Mouse (Mus musculus) hindbrain, embryonic 12.5 days (tissue): ENCODE measurements around the gene Ppp1r7. TPM values are rescaled to one million over a fixed set of nuclear protein-coding genes. Genes with fewer than 3 reads are reported as not detected.
A peak's percentile ranks its signal among the peaks of the same experiment; 100 is the strongest.

Source experiments
- ATAC-seq: fragments of 200-750 bp; cut with Nextera tagmentation; 2 replicates; pipeline ENCODE4 v1.8.0; 2017; ENCODE audit warnings: moderate TSS enrichment; ENCODE audit not compliant: low FRiP score
- H3K27ac ChIP-seq: fragments of 300-500 bp; sonication (generic); 2 replicates; pipeline ENCODE4 v1.5.1; 2016; ENCODE audit warnings: mild to moderate bottlenecking
- H3K27me3 ChIP-seq: fragments of 300-500 bp; sonication (generic); 2 replicates; pipeline ENCODE4 v1.6.1; 2016; ENCODE audit warnings: mild to moderate bottlenecking
- H3K36me3 ChIP-seq: fragments of 300-500 bp; sonication (generic); 2 replicates; pipeline ENCODE4 v1.6.1; 2016; ENCODE audit warnings: mild to moderate bottlenecking
- H3K4me1 ChIP-seq: fragments of 300-500 bp; sonication (generic); 2 replicates; pipeline ENCODE4 v1.6.1; 2016
- H3K4me2 ChIP-seq: fragments of 300-500 bp; sonication (generic); replicated peaks from 2 replicates; pipeline ENCODE4 v1.6.1; 2016; ENCODE audit warnings: mild to moderate bottlenecking
- H3K4me3 ChIP-seq: fragments of 300-500 bp; sonication (generic); 2 replicates; pipeline ENCODE4 v1.5.1; 2016; ENCODE audit warnings: mild to moderate bottlenecking
- H3K9ac ChIP-seq: fragments of 300-500 bp; sonication (generic); 2 replicates; pipeline ENCODE4 v1.6.1; 2016; ENCODE audit warnings: mild to moderate bottlenecking, moderate library complexity
- H3K9me3 ChIP-seq: fragments of 300-500 bp; sonication (generic); replicated peaks from 2 replicates; pipeline ENCODE4 v1.6.1; 2016; ENCODE audit warnings: mild to moderate bottlenecking
- whole genome bisulfite sequencing: fragments of 180-500 bp; shearing (Covaris S2); methylation state at CpG from one replicate; pipeline ENCODE4 v1.1.7; 2016; 5-methylcytosine and 5-hydroxymethylcytosine counted together
- microRNA-seq: library from miRNA; unstranded; fragments of <30 nt; microRNA quantifications from one replicate; pipeline ENCODE4, GENCODE M21; 2017
- polyA plus RNA-seq: library from polyadenylated mRNA; unstranded; fragments of >200 nt; fragmentation: Nextera tagmentation; extraction: Ambion mirVana; gene quantifications from 2 replicates; pipeline ENCODE4 v1.2.1, GENCODE M21; 2016

The Ppp1r7 gene
- polyA plus RNA-seq, 1 experiment from 2014 or later, result 70.6 TPM

DNA sequence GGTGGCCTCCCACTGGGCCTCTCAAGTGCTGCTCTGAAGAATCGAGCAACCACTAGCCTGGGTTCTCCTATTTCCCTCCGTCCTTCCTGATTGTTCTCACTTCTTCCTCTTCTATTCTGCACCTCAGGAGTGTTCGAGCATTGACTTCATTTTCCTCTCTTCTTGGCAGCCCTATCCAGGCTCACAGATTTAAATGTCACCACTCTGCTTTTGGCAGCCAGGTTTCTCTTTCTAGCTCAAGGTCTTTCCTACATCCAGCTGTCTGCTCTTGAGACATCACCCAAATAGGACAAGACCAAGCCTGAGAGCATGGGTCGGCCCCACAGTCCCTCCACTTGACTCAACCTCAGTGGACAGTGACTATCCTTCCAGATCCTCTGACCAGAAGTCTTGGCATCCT, 20.0 kb downstream of the Ppp1r7 start:
- 92% methylated on average over 4 of the region's 4 CpGs for WGBS
- Histone ChIP-seq H3K27me3 (no peaks in the 10 kb centered on the region), H3K4me2 (no peak overlapping the region), H3K4me1 (no peaks in the 10 kb centered on the region), H3K27ac (no peak overlapping the region), H3K9me3 (no peaks in the 10 kb centered on the region), H3K36me3 (peaks cover 84% of the 10 kb centered on the region), H3K4me3 (no peak overlapping the region), H3K9ac (no peak overlapping the region)
- no peak for ATAC-seq

DNA sequence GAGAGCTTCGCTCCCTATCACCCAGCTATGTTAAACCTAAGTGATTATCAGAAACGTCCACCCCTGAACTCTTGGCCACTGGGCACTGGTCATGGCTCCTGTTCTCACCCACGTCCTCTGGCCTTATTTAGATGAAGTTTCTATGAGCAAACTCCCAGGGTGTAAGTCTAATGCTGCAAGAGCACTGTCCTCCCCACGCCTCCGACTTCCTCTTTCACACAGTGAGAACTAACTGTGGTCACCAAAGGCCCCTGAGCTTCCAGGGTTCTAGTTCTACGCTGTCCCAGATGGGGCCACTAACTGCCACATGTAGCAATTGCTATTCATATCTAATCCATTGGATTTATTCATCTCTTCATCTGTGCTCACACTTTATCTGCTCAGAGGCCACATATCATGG, 23.0 kb downstream of the Ppp1r7 start:
- no peak for ATAC-seq
- Histone ChIP-seq H3K9ac (no peak overlapping the region), H3K27me3 (no peaks in the 10 kb centered on the region), H3K4me2 (no peak overlapping the region), H3K4me3 (no peak overlapping the region), H3K4me1 (no peaks in the 10 kb centered on the region), H3K27ac (no peak overlapping the region), H3K9me3 (no peaks in the 10 kb centered on the region), H3K36me3 (peaks cover 58% of the 10 kb centered on the region)
- 96% methylated on average over 6 of the region's 6 CpGs for WGBS

- Histone ChIP-seq H3K9me3 (no peaks in the 10 kb centered on the region), H3K4me3 (no peak within 1 kb of the TSS), H3K27me3 (0 out of 2 replicates have a peak, but pooled peaks cover 2% of the 10 kb centered on the region), H3K27ac (no peak within 1 kb of the TSS), H3K36me3 (no peaks in the 10 kb centered on the region), H3K9ac (no peak within 1 kb of the TSS), H3K4me2 (no peak within 1 kb of the TSS), H3K4me1 (0 out of 2 replicates have a peak, but pooled peaks cover 5% of the 10 kb centered on the region)
- no peak for ATAC-seq
- WGBS, result 84% methylated on average over 4 of the region's 4 CpGs
Observed at GRCm38 (mm10) chr1:93373665-93374064, 31.0 kb downstream of the Ppp1r7 start, which contains the start of gene Ano7. Gene Ano7 (plus strand): TSS chr1:93373930.

DNA sequence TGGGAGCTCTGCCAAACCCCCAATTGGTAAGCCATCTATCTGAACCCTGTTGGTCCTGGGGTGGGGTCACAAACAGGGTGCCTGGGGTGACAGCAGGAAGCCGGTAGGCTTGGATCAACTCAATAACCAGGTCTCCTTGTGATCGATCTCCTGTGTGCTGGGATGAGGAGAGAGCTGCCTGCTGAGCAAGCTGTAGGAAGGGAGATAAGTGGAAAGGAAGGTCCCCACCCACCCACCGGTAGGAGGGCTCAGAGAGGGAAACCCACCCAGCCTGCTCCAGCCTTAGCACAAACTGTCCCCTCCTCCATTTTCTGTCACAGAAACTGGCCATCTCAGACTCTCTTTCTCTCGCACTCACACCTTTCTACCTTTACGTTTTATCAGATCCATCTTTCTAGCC, 34.7 kb downstream of the Ppp1r7 start:
- H3K27me3 ChIP-seq, result 0 out of 2 replicates have a peak, but pooled peaks cover 2% of the 10 kb centered on the region
- H3K4me1 ChIP-seq, result 0 out of 2 replicates have a peak, but pooled peaks cover 5% of the 10 kb centered on the region
- H3K4me2 ChIP-seq, result no peak overlapping the region
- H3K36me3 ChIP-seq, result no peaks in the 10 kb centered on the region
- 0 out of 2 replicates have a peak, but pooled peaks cover 1% of the 10 kb centered on the region for H3K9me3 ChIP-seq
- no peak overlapping the region for H3K27ac ChIP-seq
- WGBS, result 71% methylated on average over 5 of the region's 5 CpGs
- H3K4me3 ChIP-seq, result no peak overlapping the region
- no peak overlapping the region for H3K9ac ChIP-seq
- no peak for ATAC-seq

- Histone ChIP-seq H3K36me3 (no peaks in the 10 kb centered on the region), H3K4me3 (no peak overlapping the region), H3K4me2 (no peak overlapping the region), H3K9ac (no peak overlapping the region), H3K27me3 (no peaks in the 10 kb centered on the region), H3K27ac (no peak overlapping the region), H3K9me3 (0 out of 2 replicates have a peak, but pooled peaks cover 2% of the 10 kb centered on the region), H3K4me1 (no peaks in the 10 kb centered on the region)
- WGBS, result 77% methylated on average over 5 of the region's 5 CpGs
- no peak for ATAC-seq
Observed at GRCm38 (mm10) chr1:93379117-93379516, 36.5 kb downstream of the Ppp1r7 start.

- WGBS, result 93% methylated on average over 2 of the region's 2 CpGs
- H3K4me3 ChIP-seq, result no peak overlapping the region
- H3K27ac ChIP-seq, result no peak overlapping the region
- H3K27me3 ChIP-seq, result no peaks in the 10 kb centered on the region
- H3K36me3 ChIP-seq, result no peaks in the 10 kb centered on the region
- no peaks in the 10 kb centered on the region for H3K4me1 ChIP-seq
- ATAC-seq, result no peak
- H3K9ac ChIP-seq, result no peak overlapping the region
- H3K4me2 ChIP-seq, result no peak overlapping the region
- 0 out of 2 replicates have a peak, but pooled peaks cover 2% of the 10 kb centered on the region for H3K9me3 ChIP-seq
Observed at GRCm38 (mm10) chr1:93387198-93387597, 44.5 kb downstream of the Ppp1r7 start.

DNA sequence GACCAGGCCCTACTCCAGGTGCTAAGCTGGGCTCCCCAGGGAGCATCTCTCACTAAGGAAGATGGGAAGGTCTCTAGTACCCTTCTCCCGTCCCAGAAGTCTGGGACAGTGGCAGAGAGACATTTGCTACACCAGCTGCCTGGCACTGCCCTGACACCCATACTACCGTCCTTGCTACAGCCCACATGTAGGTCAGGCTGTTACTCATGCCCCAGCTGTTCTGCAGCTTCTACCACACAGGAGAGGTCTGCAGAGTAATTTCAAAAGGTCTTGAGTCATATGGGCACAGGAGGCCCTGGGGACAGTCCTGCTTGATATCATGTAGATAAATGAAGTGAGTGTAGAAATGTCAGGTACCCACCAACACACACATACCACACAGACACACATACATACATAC, 46.3 kb downstream of the Ppp1r7 start:
- Histone ChIP-seq H3K4me3 (no peak overlapping the region), H3K36me3 (no peaks in the 10 kb centered on the region), H3K9ac (no peak overlapping the region), H3K27me3 (no peaks in the 10 kb centered on the region), H3K4me2 (no peak overlapping the region), H3K9me3 (no peaks in the 10 kb centered on the region), H3K27ac (no peak overlapping the region), H3K4me1 (no peaks in the 10 kb centered on the region)
- WGBS, result 66% methylated on average over 2 of the region's 2 CpGs
- ATAC-seq, result no peak

- H3K4me1 ChIP-seq, result peaks cover 5% of the 10 kb centered on the region; the same call in 1 of the 2 replicates
- H3K27me3 ChIP-seq, result peaks cover 16% of the 10 kb centered on the region
- 0 out of 2 replicates have a peak, but pooled peaks have one; percentile 13 for ATAC-seq
- H3K36me3 ChIP-seq, result peaks cover 5% of the 10 kb centered on the region
- WGBS, result 24% methylated on average over 37 of the region's 38 CpGs
- H3K4me3 ChIP-seq, result peak overlapping the region; percentile 18
- H3K9me3 ChIP-seq, result no peaks in the 10 kb centered on the region
- H3K9ac ChIP-seq, result no peak overlapping the region
- no peak overlapping the region for H3K27ac ChIP-seq
- peak overlapping the region; percentile 46 for H3K4me2 ChIP-seq
Observed at GRCm38 (mm10) chr1:93401191-93402052, 58.8 kb downstream of the Ppp1r7 start.

- no peaks in the 10 kb centered on the region for H3K9me3 ChIP-seq
- no peak overlapping the region for H3K9ac ChIP-seq
- no peak overlapping the region for H3K27ac ChIP-seq
- H3K27me3 ChIP-seq, result peaks cover 16% of the 10 kb centered on the region
- no peak for ATAC-seq
- peaks cover 25% of the 10 kb centered on the region for H3K36me3 ChIP-seq
- no peak overlapping the region for H3K4me3 ChIP-seq
- no peak overlapping the region for H3K4me2 ChIP-seq
- 95% methylated on average over 4 of the region's 4 CpGs for WGBS
- peaks cover 5% of the 10 kb centered on the region; the same call in 1 of the 2 replicates for H3K4me1 ChIP-seq
Observed at GRCm38 (mm10) chr1:93403403-93403802, 60.7 kb downstream of the Ppp1r7 start.

Small RNA genes within 50 kb of the gene (microRNA-seq; reads per million reads assigned to microRNA genes)
- gene Mir6345, result not detected
- 1.4 reads per million for gene Mir6902

Other genes with a start within 250 kb of the Ppp1r7 start
- 145 and 146 TPM in 2 replicates for gene Kif1a, start 240.9 kb upstream of the Ppp1r7 start, polyA plus RNA-seq
- gene Agxt, start 207.6 kb upstream of the Ppp1r7 start, polyA plus RNA-seq, result not detected in 2 replicates
- gene 2310007B03Rik, start 181.9 kb upstream of the Ppp1r7 start, polyA plus RNA-seq, result 0.35 and 0.41 TPM in 2 replicates
- gene Crocc2, start 174.1 kb upstream of the Ppp1r7 start, polyA plus RNA-seq, result 0.44 and 0.45 TPM in 2 replicates
- gene Sned1, start 107.0 kb upstream of the Ppp1r7 start, polyA plus RNA-seq, result 15.2 and 16.2 TPM in 2 replicates
- 34.9 and 37.2 TPM in 2 replicates for gene Mterf4, start 36.9 kb upstream of the Ppp1r7 start, polyA plus RNA-seq
- gene Pask, start 628 bp downstream of the Ppp1r7 start, polyA plus RNA-seq, result 15.2 and 15.9 TPM in 2 replicates
- gene Ano7, start 31.1 kb downstream of the Ppp1r7 start, polyA plus RNA-seq, result 0.09 and 0.40 TPM in 2 replicates
- 111 and 123 TPM in 2 replicates for gene Hdlbp, start 136.0 kb downstream of the Ppp1r7 start, polyA plus RNA-seq
- 6.1 and 6.6 TPM in 2 replicates for gene Farp2, start 169.2 kb downstream of the Ppp1r7 start, polyA plus RNA-seq